Mouse (Mus musculus) brain, embryonic 14.5 days (tissue): Measurements from ENCODE around the gene Fga.

Source experiments
- CTCF ChIP-seq: fragments of 200-500 bp; IDR thresholded peaks from 2 replicates; pipeline ENCODE4 v1.5.1; 2012; ENCODE audit warnings: inconsistent platforms, mild to moderate bottlenecking, moderate library complexity, borderline replicate concordance; ENCODE audit not compliant: insufficient read depth, insufficient read length; ENCODE audit errors: extremely low read depth
- POLR2A ChIP-seq: fragments of 200-500 bp; IDR thresholded peaks from 2 replicates; pipeline ENCODE4 v1.6.1; 2012; ENCODE audit warnings: mild to moderate bottlenecking, inconsistent platforms, borderline replicate concordance; ENCODE audit not compliant: poor library complexity, insufficient read depth, insufficient read length, severe bottlenecking; ENCODE audit errors: extremely low read depth

- TF ChIP-seq CTCF (no peak), POLR2A (no peak)
Observed at GRCm38 (mm10) chr3:83042451-83042850, 16.6 kb downstream of the Fga start.
